Mouse (Mus musculus): ENCODE data around the gene Cyp24a1. TPM values are rescaled to one million over a fixed set of nuclear protein-coding genes. Genes with fewer than 3 reads are reported as not detected.

Gene Cyp24a1
- polyA plus RNA-seq (2016; fragmentation: Nextera tagmentation; extraction: Ambion mirVana): not detected in 2 replicates

DNA sequence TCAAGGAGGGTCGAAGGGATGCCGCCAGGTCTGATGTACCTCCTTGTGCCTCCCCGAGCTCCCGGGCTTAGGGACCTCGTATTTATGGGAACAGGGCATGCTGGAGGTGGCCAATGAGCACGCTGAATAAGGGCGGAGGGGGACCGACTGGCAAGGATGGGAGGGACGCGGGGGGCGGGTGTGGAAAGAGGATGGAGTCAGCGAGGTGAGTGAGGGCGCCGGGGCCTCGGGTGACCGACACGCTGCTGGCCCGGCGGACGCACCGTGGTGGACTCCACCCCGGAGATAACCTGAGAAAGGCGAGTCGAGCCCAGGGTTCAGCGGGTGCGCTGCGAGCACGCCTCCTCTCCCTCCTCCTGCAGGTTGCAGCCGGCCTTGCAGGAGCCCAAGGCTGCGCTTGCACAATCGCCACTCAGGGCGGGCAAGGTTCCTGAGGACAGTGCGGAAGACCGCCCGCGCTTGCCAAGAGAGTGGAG lies at the start of gene Cyp24a1:
TSS of gene Cyp24a1 (minus strand) at position 55 of the 476 bp plus-strand sequence.
- H3K4me3 ChIP-seq: peak within 1 kb of the TSS; percentile 24
- H3K4me2 ChIP-seq: peak within 1 kb of the TSS; percentile 56
- no peak within 1 kb of the TSS for H3K9ac ChIP-seq
- H3K9me3 ChIP-seq (replicated peaks): no peaks in the 10 kb centered on the region
- no peaks in the 10 kb centered on the region for H3K36me3 ChIP-seq
- ATAC-seq (ENCODE audit: insufficient number of reproducible peaks, low FRiP score): no peak
- peaks cover 6% of the 10 kb centered on the region; the same call in 1 of the 2 replicates for H3K4me1 ChIP-seq (replicated peaks)
- WGBS: 1% methylated on average over 36 of the region's 36 CpGs
- H3K27me3 ChIP-seq (replicated peaks): peaks cover 95% of the 10 kb centered on the region
- no peak within 1 kb of the TSS for H3K27ac ChIP-seq (ENCODE audit: poor library complexity, severe bottlenecking)

DNA sequence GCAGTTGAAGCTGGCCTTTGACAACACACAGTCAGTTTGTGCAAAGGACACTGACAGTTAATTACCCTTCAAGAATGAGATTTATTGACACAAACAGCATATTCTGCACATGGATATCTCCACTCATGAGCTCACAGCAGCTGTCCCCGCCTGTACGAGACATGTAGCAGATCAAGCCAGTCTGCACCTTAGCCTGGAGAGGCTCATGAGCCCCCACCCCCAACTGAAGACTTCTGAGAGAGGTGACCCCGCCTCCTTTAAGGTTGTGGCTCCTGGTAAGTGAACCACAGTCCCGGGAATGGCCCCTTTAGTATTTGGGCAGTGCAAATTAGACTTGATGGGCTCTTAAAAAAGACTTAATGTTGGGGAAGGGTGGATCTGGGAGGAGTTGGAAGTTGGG lies 48.8 kb upstream of the Cyp24a1 start:
- Histone ChIP-seq H3K27me3 (replicated peaks) (no peaks in the 10 kb centered on the region), H3K4me1 (replicated peaks) (peaks cover 8% of the 10 kb centered on the region)
- WGBS: 56% methylated on average over 4 of the region's 4 CpGs

DNA sequence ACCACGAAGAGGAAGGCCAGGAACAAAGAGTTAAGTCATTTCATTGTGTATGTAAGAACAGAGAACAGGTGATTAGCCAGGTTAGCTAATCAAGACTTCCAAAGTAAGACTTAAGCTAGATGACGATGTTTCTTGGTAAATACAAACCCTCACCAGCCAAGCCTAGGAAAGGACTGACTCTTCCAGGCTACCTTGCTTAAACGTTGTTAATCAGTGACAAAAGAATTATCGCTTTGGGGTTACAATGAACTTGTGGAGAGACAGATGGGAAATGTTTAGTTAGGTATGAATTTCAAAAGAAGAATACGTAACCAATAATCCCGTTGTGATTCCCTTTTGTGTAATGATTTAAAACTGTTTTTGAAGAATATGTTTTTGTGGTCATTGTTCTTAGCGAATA lies 48.0 kb upstream of the Cyp24a1 start:
- Histone ChIP-seq H3K4me2 (no peak overlapping the region), H3K9me3 (replicated peaks) (no peaks in the 10 kb centered on the region), H3K27ac (ENCODE audit: poor library complexity, severe bottlenecking) (no peak overlapping the region), H3K4me3 (no peak overlapping the region), H3K9ac (no peak overlapping the region), H3K36me3 (no peaks in the 10 kb centered on the region), H3K27me3 (replicated peaks) (no peaks in the 10 kb centered on the region), H3K4me1 (replicated peaks) (peaks cover 8% of the 10 kb centered on the region)
- WGBS: 79% methylated on average over 7 of the region's 7 CpGs
- ATAC-seq (ENCODE audit: insufficient number of reproducible peaks, low FRiP score): no peak

More for the DNA sequence above, 48.8 kb upstream of the Cyp24a1 start:
- Histone ChIP-seq H3K9ac (no peak overlapping the region), H3K27ac (ENCODE audit: poor library complexity, severe bottlenecking) (no peak overlapping the region), H3K36me3 (no peaks in the 10 kb centered on the region), H3K9me3 (replicated peaks) (no peaks in the 10 kb centered on the region), H3K4me3 (no peak overlapping the region), H3K4me2 (no peak overlapping the region)
- ATAC-seq (ENCODE audit: insufficient number of reproducible peaks, low FRiP score): no peak

DNA sequence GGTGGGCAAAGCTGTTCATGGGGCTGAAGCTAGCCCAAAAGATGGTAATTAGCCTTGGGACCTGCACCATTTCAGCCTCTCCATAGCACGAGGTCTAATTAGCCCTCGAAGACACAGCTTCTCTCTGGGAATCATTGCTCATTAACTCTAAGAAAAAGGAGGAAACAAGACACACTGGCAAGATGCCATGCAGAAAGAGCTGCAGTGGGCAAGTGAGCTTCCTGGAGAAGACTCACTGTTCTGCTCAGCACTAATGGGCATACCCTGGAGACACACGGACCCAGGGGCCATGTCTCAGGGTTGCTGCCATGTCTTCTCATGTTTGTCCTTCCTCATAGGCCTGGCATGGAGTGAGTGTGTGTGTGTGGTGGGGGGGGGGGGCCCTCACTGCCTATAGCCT lies 47.2 kb upstream of the Cyp24a1 start:
- 78% methylated on average over 3 of the region's 3 CpGs for WGBS
- Histone ChIP-seq H3K4me2 (no peak overlapping the region), H3K27ac (ENCODE audit: poor library complexity, severe bottlenecking) (no peak overlapping the region), H3K4me3 (no peak overlapping the region), H3K9ac (no peak overlapping the region), H3K36me3 (no peaks in the 10 kb centered on the region), H3K4me1 (replicated peaks) (peaks cover 8% of the 10 kb centered on the region), H3K27me3 (replicated peaks) (0 out of 2 replicates have a peak, but pooled peaks cover 3% of the 10 kb centered on the region), H3K9me3 (replicated peaks) (no peaks in the 10 kb centered on the region)
- ATAC-seq (ENCODE audit: insufficient number of reproducible peaks, low FRiP score): no peak

- Histone ChIP-seq H3K4me2 (no peak overlapping the region), H3K4me3 (no peak overlapping the region), H3K27ac (ENCODE audit: poor library complexity, severe bottlenecking) (no peak overlapping the region), H3K9me3 (replicated peaks) (no peaks in the 10 kb centered on the region), H3K9ac (no peak overlapping the region), H3K36me3 (no peaks in the 10 kb centered on the region), H3K27me3 (replicated peaks) (0 out of 2 replicates have a peak, but pooled peaks cover 3% of the 10 kb centered on the region), H3K4me1 (replicated peaks) (peaks cover 8% of the 10 kb centered on the region)
- no peak for ATAC-seq (ENCODE audit: insufficient number of reproducible peaks, low FRiP score)
- WGBS: 77% methylated on average over 5 of the region's 5 CpGs
These were observed 46.7 kb upstream of the Cyp24a1 start for GRCm38 (mm10) chr2:170543625-170544024.

GRCm38 (mm10) chr2:170539211-170539610 lies 42.3 kb upstream of the Cyp24a1 start:
- 0 out of 2 replicates have a peak, but pooled peaks cover 3% of the 10 kb centered on the region for H3K27me3 ChIP-seq (replicated peaks)
- no peaks in the 10 kb centered on the region for H3K9me3 ChIP-seq (replicated peaks)
- WGBS: 81% methylated on average over 9 of the region's 9 CpGs
- no peak for ATAC-seq (ENCODE audit: insufficient number of reproducible peaks, low FRiP score)
- no peak overlapping the region for H3K4me3 ChIP-seq
- no peaks in the 10 kb centered on the region for H3K4me1 ChIP-seq (replicated peaks)
- H3K27ac ChIP-seq (ENCODE audit: poor library complexity, severe bottlenecking): no peak overlapping the region
- no peak overlapping the region for H3K9ac ChIP-seq
- H3K4me2 ChIP-seq: no peak overlapping the region
- H3K36me3 ChIP-seq: no peaks in the 10 kb centered on the region

DNA sequence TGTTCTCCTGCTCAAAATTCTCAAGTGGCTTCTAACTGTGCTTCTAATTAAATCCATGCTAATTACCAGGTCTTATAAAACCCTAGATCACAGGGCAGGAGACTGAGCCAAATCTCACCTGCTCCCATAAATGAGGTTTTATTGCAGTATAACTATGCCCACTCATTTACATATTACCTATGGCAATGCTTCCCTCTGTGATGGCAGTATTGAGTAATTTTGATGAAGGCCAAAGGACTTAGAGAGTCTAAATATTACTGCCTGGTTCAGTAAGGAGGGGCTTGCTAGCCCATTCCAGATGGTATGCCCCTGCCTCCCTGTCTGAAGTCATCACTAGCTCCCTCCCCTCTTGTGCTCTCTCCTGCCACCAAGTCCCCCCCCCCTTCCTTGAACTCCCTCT lies 38.9 kb upstream of the Cyp24a1 start:
- no peak overlapping the region for H3K4me3 ChIP-seq
- H3K9ac ChIP-seq: no peak overlapping the region
- H3K9me3 ChIP-seq (replicated peaks): no peaks in the 10 kb centered on the region
- no peak for ATAC-seq (ENCODE audit: insufficient number of reproducible peaks, low FRiP score)
- no peak overlapping the region for H3K27ac ChIP-seq (ENCODE audit: poor library complexity, severe bottlenecking)
- no peaks in the 10 kb centered on the region for H3K4me1 ChIP-seq (replicated peaks)
- H3K4me2 ChIP-seq: no peak overlapping the region
- no peaks in the 10 kb centered on the region for H3K36me3 ChIP-seq
- 0 out of 2 replicates have a peak, but pooled peaks cover 3% of the 10 kb centered on the region for H3K27me3 ChIP-seq (replicated peaks)

DNA sequence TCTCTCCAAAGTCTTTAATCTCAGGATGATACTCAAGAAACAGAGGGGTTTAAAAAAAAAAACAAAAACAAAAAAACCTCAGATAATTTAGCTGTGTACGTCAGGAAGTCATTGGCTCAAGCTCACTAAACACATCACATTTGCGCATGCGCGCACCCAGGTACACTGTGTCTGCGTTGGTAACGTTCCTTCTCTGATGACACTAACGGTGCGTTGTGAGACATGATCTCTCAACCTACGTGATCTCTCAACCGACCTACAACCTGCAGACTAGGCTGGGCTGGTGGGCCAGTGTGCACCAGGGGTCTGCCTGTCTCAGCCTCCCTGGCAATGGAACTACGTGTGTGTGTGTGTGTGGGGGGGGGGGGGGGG lies 37.8 kb upstream of the Cyp24a1 start:
- no peak for ATAC-seq (ENCODE audit: insufficient number of reproducible peaks, low FRiP score)
- H3K4me2 ChIP-seq: no peak overlapping the region
- no peak overlapping the region for H3K27ac ChIP-seq (ENCODE audit: poor library complexity, severe bottlenecking)
- H3K4me3 ChIP-seq: no peak overlapping the region
- H3K27me3 ChIP-seq (replicated peaks): 0 out of 2 replicates have a peak, but pooled peaks cover 3% of the 10 kb centered on the region
- WGBS: 91% methylated on average over 10 of the region's 11 CpGs
- H3K9ac ChIP-seq: no peak overlapping the region
- H3K4me1 ChIP-seq (replicated peaks): no peaks in the 10 kb centered on the region
- H3K9me3 ChIP-seq (replicated peaks): no peaks in the 10 kb centered on the region
- H3K36me3 ChIP-seq: no peaks in the 10 kb centered on the region

- Histone ChIP-seq H3K36me3 (no peaks in the 10 kb centered on the region), H3K4me2 (no peak overlapping the region), H3K27me3 (replicated peaks) (0 out of 2 replicates have a peak, but pooled peaks cover under 1% of the 10 kb centered on the region), H3K9ac (no peak overlapping the region), H3K9me3 (replicated peaks) (no peaks in the 10 kb centered on the region), H3K4me3 (no peak overlapping the region), H3K27ac (ENCODE audit: poor library complexity, severe bottlenecking) (no peak overlapping the region), H3K4me1 (replicated peaks) (no peaks in the 10 kb centered on the region)
- 66% methylated on average over 6 of the region's 12 CpGs for WGBS
- ATAC-seq (ENCODE audit: insufficient number of reproducible peaks, low FRiP score): no peak
These were observed 37.3 kb upstream of the Cyp24a1 start for GRCm38 (mm10) chr2:170534116-170534802.

GRCm38 (mm10) chr2:170530256-170530655 lies 33.3 kb upstream of the Cyp24a1 start:
- Histone ChIP-seq H3K27ac (ENCODE audit: poor library complexity, severe bottlenecking) (no peak overlapping the region), H3K4me1 (replicated peaks) (no peaks in the 10 kb centered on the region), H3K27me3 (replicated peaks) (no peaks in the 10 kb centered on the region), H3K9ac (no peak overlapping the region), H3K4me2 (no peak overlapping the region), H3K36me3 (no peaks in the 10 kb centered on the region), H3K4me3 (no peak overlapping the region), H3K9me3 (replicated peaks) (no peaks in the 10 kb centered on the region; the same call in 1 of the 2 replicates)
- no peak for ATAC-seq (ENCODE audit: insufficient number of reproducible peaks, low FRiP score)
- 86% methylated on average over 3 of the region's 3 CpGs for WGBS

DNA sequence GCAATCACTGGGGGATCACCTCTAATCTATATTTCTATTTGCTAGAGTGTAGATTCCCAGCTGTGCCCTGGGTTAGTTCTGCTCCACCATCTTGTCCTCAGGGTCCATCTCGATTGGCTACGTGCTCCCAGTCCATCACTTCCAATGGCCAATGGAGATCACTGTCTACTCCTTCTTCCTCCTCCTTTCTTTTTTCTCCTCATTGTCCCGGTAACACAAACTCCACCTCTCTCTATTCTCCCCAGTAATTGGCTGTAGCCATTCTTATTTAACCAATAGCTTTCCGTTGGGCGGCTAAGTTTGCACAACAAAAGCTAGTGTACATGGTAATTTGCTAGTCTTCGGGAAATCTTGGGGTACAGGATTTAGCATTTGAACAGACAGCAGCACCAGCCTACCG lies 32.8 kb upstream of the Cyp24a1 start:
- Histone ChIP-seq H3K9me3 (replicated peaks) (no peaks in the 10 kb centered on the region; the same call in 1 of the 2 replicates), H3K9ac (no peak overlapping the region), H3K4me3 (no peak overlapping the region), H3K27me3 (replicated peaks) (no peaks in the 10 kb centered on the region), H3K4me2 (no peak overlapping the region), H3K36me3 (no peaks in the 10 kb centered on the region), H3K27ac (ENCODE audit: poor library complexity, severe bottlenecking) (no peak overlapping the region), H3K4me1 (replicated peaks) (no peaks in the 10 kb centered on the region)
- no peak for ATAC-seq (ENCODE audit: insufficient number of reproducible peaks, low FRiP score)
- 87% methylated on average over 7 of the region's 7 CpGs for WGBS
